Mouse (Mus musculus): ENCODE results near the gene Gid8. TPM values are rescaled to one million over a fixed set of nuclear protein-coding genes. Genes with fewer than 3 reads are reported as not detected.

The Gid8 gene
- polyA plus RNA-seq, 1 experiment from 2014 or later, result 58.1 TPM

DNA sequence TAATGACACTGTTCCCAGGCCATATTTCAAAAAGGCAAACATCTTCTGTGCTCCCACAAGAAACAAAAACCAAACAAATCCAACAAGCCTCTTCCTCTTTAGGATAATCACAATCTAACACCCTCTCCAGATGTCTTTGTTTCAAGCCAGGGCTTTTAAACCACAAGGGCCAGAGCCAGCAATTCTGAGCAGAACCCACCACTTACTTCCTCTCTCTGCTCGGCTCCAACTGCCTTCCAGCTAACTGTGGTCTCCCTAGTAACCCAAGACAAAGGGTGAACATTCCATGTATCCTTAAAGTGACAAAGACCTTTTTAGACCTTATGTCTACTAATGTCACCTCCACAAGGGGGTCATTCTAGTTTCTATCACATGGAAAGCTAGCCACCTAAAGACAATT lies 17.3 kb upstream of the Gid8 start:
- H3K27ac ChIP-seq (ENCODE audit: low read depth, low read length), result no peak overlapping the region
- DNase-seq (ENCODE audit: low spot score) (peak; percentile 59), ATAC-seq (replicated peaks; ENCODE audit: low FRiP score) (peak; percentile 71; the same call in 1 of the 2 replicates)
- no peaks in the 10 kb centered on the region for H3K4me1 ChIP-seq (replicated peaks; ENCODE audit: control insufficient read depth, insufficient read depth, low read length)
- H3K36me3 ChIP-seq (ENCODE audit: control insufficient read depth, insufficient read depth, low read length), result peaks cover 9% of the 10 kb centered on the region
- no peaks in the 10 kb centered on the region for H3K27me3 ChIP-seq (ENCODE audit: control insufficient read depth, insufficient read depth, low read length)
- peak overlapping the region; percentile 33 for H3K4me2 ChIP-seq (ENCODE audit: low read depth, low read length, severe bottlenecking)
- WGBS, result 0% methylated on average over 1 of the region's 1 CpGs
- H3K9me3 ChIP-seq (ENCODE audit: control insufficient read depth, low read length), result no peaks in the 10 kb centered on the region
- H3K9ac ChIP-seq (ENCODE audit: low read length), result no peak overlapping the region; the same call in 1 of the 2 replicates
- H3K4me3 ChIP-seq (ENCODE audit: low read depth, low read length), result no peak overlapping the region

DNA sequence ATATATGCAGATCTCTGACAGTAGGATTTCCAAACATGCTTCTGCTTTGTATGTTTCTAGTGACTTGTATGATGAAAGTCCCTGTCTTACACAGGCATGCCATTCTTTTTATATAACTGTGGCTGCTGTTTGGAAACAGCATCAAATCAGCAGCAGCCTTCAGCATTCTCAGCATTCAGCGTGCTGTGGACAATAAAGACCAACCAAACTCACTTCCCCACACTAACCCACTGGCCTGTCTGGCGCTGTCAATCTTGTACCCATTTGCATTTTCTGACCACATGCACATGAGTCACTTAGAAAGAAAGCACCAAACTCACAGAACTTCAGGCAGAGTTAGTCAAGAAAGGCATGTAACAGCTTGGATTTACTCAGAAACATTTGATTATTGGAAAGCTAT lies 14.7 kb upstream of the Gid8 start:
- Histone ChIP-seq H3K9ac (ENCODE audit: low read length) (no peak overlapping the region), H3K4me1 (replicated peaks; ENCODE audit: control insufficient read depth, insufficient read depth, low read length) (peaks cover 4% of the 10 kb centered on the region; the same call in 1 of the 2 replicates), H3K4me2 (ENCODE audit: low read depth, low read length, severe bottlenecking) (no peak overlapping the region), H3K27ac (ENCODE audit: low read depth, low read length) (no peak overlapping the region), H3K9me3 (ENCODE audit: control insufficient read depth, low read length) (no peaks in the 10 kb centered on the region), H3K4me3 (ENCODE audit: low read depth, low read length) (no peak overlapping the region), H3K27me3 (ENCODE audit: control insufficient read depth, insufficient read depth, low read length) (no peaks in the 10 kb centered on the region), H3K36me3 (ENCODE audit: control insufficient read depth, insufficient read depth, low read length) (no peaks in the 10 kb centered on the region)
- no peak for ATAC-seq (replicated peaks; ENCODE audit: low FRiP score)
- no peak for DNase-seq (ENCODE audit: low spot score)
- 80% methylated on average over 2 of the region's 2 CpGs for WGBS

DNA sequence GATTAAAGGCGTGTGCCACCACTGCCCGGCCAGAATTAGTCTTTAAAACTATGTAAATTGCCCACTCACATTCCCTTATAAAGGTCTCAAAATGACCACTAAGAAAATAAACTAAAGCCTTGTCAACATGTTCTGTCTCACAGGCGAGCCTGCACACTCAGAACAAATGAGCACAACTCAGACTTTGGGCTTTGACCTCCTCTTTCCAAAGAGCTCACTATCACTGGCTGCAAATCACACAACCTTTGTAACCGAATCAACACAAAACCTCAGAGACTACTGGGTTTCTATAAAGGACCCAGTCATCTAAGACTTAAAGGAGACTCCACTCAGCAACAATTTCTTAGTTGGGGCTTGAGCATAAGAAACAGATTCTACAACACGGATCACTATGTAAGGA lies 9.5 kb upstream of the Gid8 start:
- H3K9ac ChIP-seq (ENCODE audit: low read length), result peak overlapping the region; percentile 98; the same call in 1 of the 2 replicates
- no peak for ATAC-seq (replicated peaks; ENCODE audit: low FRiP score)
- 81% methylated on average over 5 of the region's 5 CpGs for WGBS
- no peaks in the 10 kb centered on the region for H3K36me3 ChIP-seq (ENCODE audit: control insufficient read depth, insufficient read depth, low read length)
- peak overlapping the region; percentile 71 for H3K4me2 ChIP-seq (ENCODE audit: low read depth, low read length, severe bottlenecking)
- no peaks in the 10 kb centered on the region for H3K27me3 ChIP-seq (ENCODE audit: control insufficient read depth, insufficient read depth, low read length)
- H3K27ac ChIP-seq (ENCODE audit: low read depth, low read length), result no peak overlapping the region
- H3K4me3 ChIP-seq (ENCODE audit: low read depth, low read length), result peak overlapping the region; percentile 95
- peaks cover 13% of the 10 kb centered on the region for H3K4me1 ChIP-seq (replicated peaks; ENCODE audit: control insufficient read depth, insufficient read depth, low read length)
- DNase-seq (ENCODE audit: low spot score), result no peak
- no peaks in the 10 kb centered on the region for H3K9me3 ChIP-seq (ENCODE audit: control insufficient read depth, low read length)

DNA sequence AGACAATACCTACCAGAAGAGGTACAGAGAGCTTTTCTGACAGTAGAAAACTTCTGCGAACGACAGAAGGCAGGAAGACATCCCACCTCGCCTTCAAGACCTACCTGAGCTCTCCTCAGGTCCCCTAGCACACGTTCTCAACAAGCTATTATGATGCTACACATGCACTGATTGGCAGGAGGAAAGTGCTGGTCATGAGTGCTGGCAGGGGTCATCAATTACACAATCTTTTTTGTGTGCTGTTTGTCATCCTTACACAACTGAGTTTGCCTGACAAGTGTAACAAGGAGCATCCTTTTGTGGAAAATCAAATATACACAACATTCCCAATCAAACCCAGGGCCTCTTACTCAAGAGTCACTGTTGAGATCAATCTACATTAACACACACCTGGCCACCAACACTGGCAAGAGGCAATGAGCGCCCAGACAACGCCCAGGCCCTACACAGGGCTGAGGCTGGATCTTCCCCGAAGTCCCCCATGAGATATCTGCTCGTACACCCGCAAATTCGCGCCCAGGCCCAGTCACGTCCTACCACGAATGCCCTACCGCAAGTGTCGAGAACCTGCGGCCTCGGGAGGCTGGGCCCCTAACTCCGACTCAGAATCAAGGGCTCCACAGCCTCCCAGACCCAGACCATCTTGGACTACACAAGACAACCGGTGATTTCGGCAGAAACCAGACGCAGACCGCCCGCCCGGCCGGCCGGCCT lies 8.7 kb upstream of the Gid8 start:
- no peaks in the 10 kb centered on the region for H3K9me3 ChIP-seq (ENCODE audit: control insufficient read depth, low read length)
- H3K4me3 ChIP-seq (ENCODE audit: low read depth, low read length), result peak overlapping the region; percentile 95
- H3K27ac ChIP-seq (ENCODE audit: low read depth, low read length), result peak overlapping the region; percentile 76
- no peaks in the 10 kb centered on the region for H3K36me3 ChIP-seq (ENCODE audit: control insufficient read depth, insufficient read depth, low read length)
- H3K4me1 ChIP-seq (replicated peaks; ENCODE audit: control insufficient read depth, insufficient read depth, low read length), result peaks cover 13% of the 10 kb centered on the region
- peak overlapping the region; percentile 71 for H3K4me2 ChIP-seq (ENCODE audit: low read depth, low read length, severe bottlenecking)
- DNase-seq (ENCODE audit: low spot score) (no peak), ATAC-seq (replicated peaks; ENCODE audit: low FRiP score) (no peak; the same call in 1 of the 2 replicates)
- peak overlapping the region; percentile 98 for H3K9ac ChIP-seq (ENCODE audit: low read length)
- WGBS, result 6% methylated on average over 26 of the region's 26 CpGs
- H3K27me3 ChIP-seq (ENCODE audit: control insufficient read depth, insufficient read depth, low read length), result no peaks in the 10 kb centered on the region

DNA sequence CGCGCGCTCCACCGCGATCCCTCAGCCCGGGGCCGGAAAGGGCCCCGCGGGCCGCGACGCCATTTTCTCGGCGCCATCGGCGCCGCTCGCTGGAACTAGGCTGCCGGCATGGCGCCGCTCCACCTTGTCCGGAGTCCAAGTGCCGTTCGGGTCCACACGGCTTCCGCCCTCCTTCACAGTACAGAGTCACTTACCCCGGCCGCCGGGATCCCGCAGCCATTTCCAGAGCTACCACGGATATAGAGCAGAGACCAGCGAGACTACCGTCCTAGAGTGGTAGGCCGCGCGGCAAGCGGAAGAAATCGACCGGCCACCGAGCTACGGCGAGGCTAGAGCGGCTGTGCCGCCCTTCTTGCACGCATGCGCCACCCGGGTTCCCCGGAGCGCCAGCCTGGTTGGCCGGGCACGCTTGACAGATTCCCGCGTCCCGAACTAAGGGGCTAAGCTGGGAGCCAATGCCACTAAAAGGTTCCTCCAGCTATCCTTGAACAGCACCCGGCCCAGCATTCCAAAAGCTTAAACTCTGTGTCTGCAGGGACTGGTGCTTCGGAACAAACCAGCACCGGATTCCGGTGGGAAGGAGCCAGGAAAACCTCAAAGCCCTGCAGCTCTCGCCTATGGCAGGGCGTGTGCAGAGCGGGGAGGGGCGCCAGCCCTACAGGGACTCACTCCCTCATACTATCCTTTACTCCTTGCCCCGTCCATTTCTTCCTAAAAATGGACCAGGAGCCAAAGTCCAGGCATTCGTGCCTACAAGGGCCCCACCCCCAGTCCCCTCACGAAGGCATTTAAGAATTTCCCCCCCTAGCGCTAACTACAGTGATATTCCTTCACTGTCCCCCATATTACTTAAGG lies 7.9 kb upstream of the Gid8 start:
- Histone ChIP-seq H3K4me2 (ENCODE audit: low read depth, low read length, severe bottlenecking) (peak overlapping the region; percentile 71), H3K27me3 (ENCODE audit: control insufficient read depth, insufficient read depth, low read length) (no peaks in the 10 kb centered on the region), H3K9me3 (ENCODE audit: control insufficient read depth, low read length) (no peaks in the 10 kb centered on the region), H3K4me3 (ENCODE audit: low read depth, low read length) (peak overlapping the region; percentile 95), H3K27ac (ENCODE audit: low read depth, low read length) (peak overlapping the region; percentile 76), H3K9ac (ENCODE audit: low read length) (peak overlapping the region; percentile 98), H3K36me3 (ENCODE audit: control insufficient read depth, insufficient read depth, low read length) (no peaks in the 10 kb centered on the region), H3K4me1 (replicated peaks; ENCODE audit: control insufficient read depth, insufficient read depth, low read length) (peaks cover 13% of the 10 kb centered on the region)
- WGBS, result under 1% methylated on average over 66 of the region's 66 CpGs
- peak; percentile 95 for ATAC-seq (replicated peaks; ENCODE audit: low FRiP score)
- peak; percentile 97 for DNase-seq (ENCODE audit: low spot score)

DNA sequence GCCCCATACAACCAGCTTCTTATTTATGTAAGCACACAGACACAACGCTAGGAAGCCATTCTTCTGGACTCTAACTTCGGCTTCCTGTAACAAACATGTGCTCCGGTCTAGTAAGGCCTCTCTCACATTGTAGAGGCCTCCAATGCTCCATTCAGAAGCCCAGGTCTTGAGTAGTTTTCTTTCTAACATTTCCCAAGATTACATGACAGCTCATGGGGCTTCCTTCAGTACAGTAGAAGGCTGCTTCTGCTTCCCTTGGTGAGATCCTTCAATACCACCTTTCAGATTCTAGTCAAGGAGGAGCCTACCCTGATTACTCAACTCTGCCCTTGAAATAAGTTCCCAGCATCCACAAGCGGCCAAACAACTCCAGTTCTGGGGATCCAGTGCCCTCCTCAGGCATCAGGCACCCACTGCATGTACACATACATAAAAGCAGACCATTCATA lies 7.2 kb upstream of the Gid8 start:
- DNase-seq (ENCODE audit: low spot score), result no peak
- 37% methylated on average over 4 of the region's 4 CpGs for WGBS
- no peak for ATAC-seq (replicated peaks; ENCODE audit: low FRiP score)
- Histone ChIP-seq H3K4me3 (ENCODE audit: low read depth, low read length) (peak overlapping the region; percentile 95), H3K27me3 (ENCODE audit: control insufficient read depth, insufficient read depth, low read length) (no peaks in the 10 kb centered on the region), H3K27ac (ENCODE audit: low read depth, low read length) (peak overlapping the region; percentile 76), H3K4me1 (replicated peaks; ENCODE audit: control insufficient read depth, insufficient read depth, low read length) (peaks cover 13% of the 10 kb centered on the region), H3K9ac (ENCODE audit: low read length) (peak overlapping the region; percentile 98), H3K4me2 (ENCODE audit: low read depth, low read length, severe bottlenecking) (peak overlapping the region; percentile 71), H3K36me3 (ENCODE audit: control insufficient read depth, insufficient read depth, low read length) (no peaks in the 10 kb centered on the region), H3K9me3 (ENCODE audit: control insufficient read depth, low read length) (no peaks in the 10 kb centered on the region)

DNA sequence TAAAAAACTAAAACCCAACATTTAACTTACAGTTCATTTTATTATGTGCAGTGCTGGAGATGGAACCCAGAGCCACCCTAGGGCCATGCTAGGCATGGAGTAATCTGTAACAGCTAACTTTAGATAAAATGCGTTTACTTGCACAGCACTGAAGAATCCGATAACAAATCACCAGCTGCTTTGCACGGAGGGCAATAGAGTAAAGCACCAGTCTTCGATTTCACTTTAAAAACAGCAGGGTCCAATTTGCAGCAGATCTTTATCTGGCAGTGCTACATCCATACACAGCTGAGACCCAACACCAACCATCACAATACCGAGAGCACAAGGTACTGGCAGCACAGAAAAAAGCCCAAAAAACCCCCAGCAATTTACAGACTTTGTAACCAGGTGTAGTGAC lies 6.7 kb upstream of the Gid8 start:
- H3K4me3 ChIP-seq (ENCODE audit: low read depth, low read length), result no peak overlapping the region
- H3K27me3 ChIP-seq (ENCODE audit: control insufficient read depth, insufficient read depth, low read length), result no peaks in the 10 kb centered on the region
- no peaks in the 10 kb centered on the region for H3K9me3 ChIP-seq (ENCODE audit: control insufficient read depth, low read length)
- H3K4me2 ChIP-seq (ENCODE audit: low read depth, low read length, severe bottlenecking), result no peak overlapping the region; the same call in 1 of the 2 replicates
- no peak overlapping the region; the same call in 1 of the 2 replicates for H3K27ac ChIP-seq (ENCODE audit: low read depth, low read length)
- ATAC-seq (replicated peaks; ENCODE audit: low FRiP score) (no peak), DNase-seq (ENCODE audit: low spot score) (no peak)
- peak overlapping the region; percentile 98 for H3K9ac ChIP-seq (ENCODE audit: low read length)
- H3K36me3 ChIP-seq (ENCODE audit: control insufficient read depth, insufficient read depth, low read length), result no peaks in the 10 kb centered on the region
- peaks cover 13% of the 10 kb centered on the region for H3K4me1 ChIP-seq (replicated peaks; ENCODE audit: control insufficient read depth, insufficient read depth, low read length)
- 80% methylated on average over 5 of the region's 5 CpGs for WGBS

DNA sequence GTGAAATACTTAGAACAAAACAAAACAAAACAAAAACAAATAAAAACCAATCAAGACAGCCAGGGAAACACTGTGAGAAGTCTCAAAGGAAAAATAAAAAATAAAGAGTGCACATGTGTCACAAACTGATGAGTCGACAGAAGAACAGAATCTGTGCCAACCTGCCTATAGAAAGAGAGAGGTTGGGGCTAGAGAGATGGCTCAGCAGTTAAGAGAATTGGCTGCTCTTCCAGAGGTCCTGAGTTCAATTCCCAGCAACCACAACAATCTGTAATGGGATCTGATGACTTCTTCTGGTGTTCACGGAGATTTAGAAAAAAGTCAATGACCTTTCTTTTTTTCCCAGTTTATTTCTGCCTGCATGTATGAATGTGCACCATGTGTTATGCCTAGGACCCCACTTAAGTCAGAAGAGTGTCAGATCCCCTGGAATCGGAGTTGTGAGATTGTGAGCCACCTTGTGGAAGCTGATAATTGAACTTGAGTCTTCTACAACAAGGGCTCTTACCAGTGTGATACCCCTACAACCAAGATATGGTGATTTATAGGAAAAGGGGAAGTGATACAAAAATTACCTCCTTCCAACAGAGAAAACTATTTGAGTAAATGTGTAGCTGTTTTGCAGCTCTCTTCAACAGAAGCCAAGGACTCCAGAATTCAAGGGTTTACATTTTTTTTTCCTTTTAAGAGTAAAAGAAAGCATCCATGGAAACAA lies 6.1 kb upstream of the Gid8 start:
- H3K4me1 ChIP-seq (replicated peaks; ENCODE audit: control insufficient read depth, insufficient read depth, low read length), result peaks cover 18% of the 10 kb centered on the region
- 82% methylated on average over 3 of the region's 3 CpGs for WGBS
- DNase-seq (ENCODE audit: low spot score) (no peak), ATAC-seq (replicated peaks; ENCODE audit: low FRiP score) (no peak)
- no peaks in the 10 kb centered on the region for H3K9me3 ChIP-seq (ENCODE audit: control insufficient read depth, low read length)
- H3K36me3 ChIP-seq (ENCODE audit: control insufficient read depth, insufficient read depth, low read length), result no peaks in the 10 kb centered on the region
- H3K27ac ChIP-seq (ENCODE audit: low read depth, low read length), result no peak overlapping the region
- no peak overlapping the region for H3K9ac ChIP-seq (ENCODE audit: low read length)
- no peaks in the 10 kb centered on the region for H3K27me3 ChIP-seq (ENCODE audit: control insufficient read depth, insufficient read depth, low read length)
- H3K4me2 ChIP-seq (ENCODE audit: low read depth, low read length, severe bottlenecking), result no peak overlapping the region
- no peak overlapping the region for H3K4me3 ChIP-seq (ENCODE audit: low read depth, low read length)

All from forebrain, embryonic 11.5 days (tissue).